Mouse (Mus musculus): ENCODE results near the gene Furin. TPM values are rescaled to one million over a fixed set of nuclear protein-coding genes. Genes with fewer than 3 reads are reported as not detected.

The Furin gene
- polyA plus RNA-seq, 1 experiment from 2014 or later: 14.2 TPM

DNA sequence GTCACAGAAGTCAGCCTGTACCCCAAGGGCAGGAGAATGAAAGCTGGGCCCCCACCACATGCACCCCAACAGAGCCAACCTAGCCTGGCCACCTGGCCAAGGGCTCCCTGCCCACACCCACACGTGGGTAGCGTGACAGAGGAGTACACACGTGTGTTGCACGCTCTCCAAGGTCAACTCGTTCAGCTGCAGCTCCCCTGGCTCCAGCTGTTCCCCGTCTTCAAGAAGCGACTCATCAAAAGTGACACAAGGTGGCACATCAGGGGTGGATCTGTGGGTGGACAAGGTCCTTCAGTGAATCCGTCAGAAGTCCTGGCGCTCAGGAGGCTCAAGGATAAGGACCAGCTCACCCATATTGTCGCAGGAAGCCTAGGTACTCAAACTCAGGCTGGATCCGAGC, 22.3 kb downstream of the Furin start:
- Histone ChIP-seq H3K27me3 (replicated peaks) (peaks cover 6% of the 10 kb centered on the region; the same call in 1 of the 2 replicates), H3K4me2 (no peak overlapping the region), H3K27ac (replicated peaks) (no peak overlapping the region), H3K9me3 (no peaks in the 10 kb centered on the region), H3K4me3 (no peak overlapping the region), H3K4me1 (peaks cover 17% of the 10 kb centered on the region), H3K36me3 (peaks cover 49% of the 10 kb centered on the region), H3K9ac (no peak overlapping the region)
- ATAC-seq (ENCODE audit: extremely low read depth, insufficient number of reproducible peaks, low FRiP score, low TSS enrichment): no peak
- 72% methylated on average over 11 of the region's 11 CpGs for WGBS

DNA sequence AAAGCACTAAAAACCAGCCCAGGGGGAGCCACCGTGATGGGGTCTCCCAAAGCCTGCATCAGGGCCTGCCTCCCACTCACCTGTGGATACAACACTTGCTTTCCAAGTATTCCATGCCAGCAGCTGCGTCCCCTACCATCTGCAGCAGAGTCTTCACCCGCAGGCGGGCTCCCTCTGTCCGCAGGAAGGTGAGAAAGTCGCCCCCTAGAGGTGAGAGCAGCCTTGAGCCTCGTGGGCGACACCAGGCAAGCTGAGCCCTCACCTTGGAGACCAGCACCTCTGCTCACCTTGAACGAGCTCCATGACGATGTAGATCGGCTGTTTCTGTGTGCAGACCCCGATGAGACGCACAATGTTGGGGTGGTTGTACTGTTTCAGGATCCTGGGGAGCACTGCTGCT, 25.7 kb downstream of the Furin start:
- no peak for ATAC-seq (ENCODE audit: extremely low read depth, insufficient number of reproducible peaks, low FRiP score, low TSS enrichment)
- H3K27me3 ChIP-seq (replicated peaks): no peaks in the 10 kb centered on the region; the same call in 1 of the 2 replicates
- no peaks in the 10 kb centered on the region for H3K9me3 ChIP-seq
- WGBS: 58% methylated on average over 13 of the region's 13 CpGs
- no peak overlapping the region for H3K4me3 ChIP-seq
- no peak overlapping the region for H3K9ac ChIP-seq
- H3K27ac ChIP-seq (replicated peaks): no peak overlapping the region
- 0 out of 2 replicates have a peak, but pooled peaks cover 3% of the 10 kb centered on the region for H3K4me1 ChIP-seq
- H3K36me3 ChIP-seq: peaks cover 49% of the 10 kb centered on the region
- no peak overlapping the region for H3K4me2 ChIP-seq

DNA sequence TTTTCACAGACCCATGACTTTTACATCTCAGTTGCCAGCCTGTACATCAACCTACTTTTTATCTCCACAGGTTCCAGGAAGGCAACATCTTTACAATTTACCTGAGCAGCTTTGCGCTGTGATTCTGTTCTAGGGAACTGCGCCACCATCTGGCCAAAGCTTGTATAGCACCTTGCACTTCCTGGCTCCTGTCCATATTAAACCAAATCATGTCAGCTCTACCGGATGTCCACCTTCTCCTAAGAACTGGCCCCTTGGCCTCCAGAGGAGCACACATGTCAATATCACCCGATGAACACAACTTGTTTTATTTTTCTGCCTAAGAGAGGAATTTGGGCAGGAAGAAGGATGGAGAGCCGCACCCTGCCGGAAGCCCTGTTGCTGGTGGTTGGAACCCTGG, 27.8 kb downstream of the Furin start:
- no peak for ATAC-seq (ENCODE audit: extremely low read depth, insufficient number of reproducible peaks, low FRiP score, low TSS enrichment)
- no peak overlapping the region for H3K9ac ChIP-seq
- H3K4me2 ChIP-seq: no peak overlapping the region
- no peaks in the 10 kb centered on the region; the same call in 1 of the 2 replicates for H3K27me3 ChIP-seq (replicated peaks)
- no peak overlapping the region for H3K4me3 ChIP-seq
- H3K36me3 ChIP-seq: peaks cover 39% of the 10 kb centered on the region
- H3K4me1 ChIP-seq: 0 out of 2 replicates have a peak, but pooled peaks cover 3% of the 10 kb centered on the region
- no peaks in the 10 kb centered on the region for H3K9me3 ChIP-seq
- H3K27ac ChIP-seq (replicated peaks): no peak overlapping the region
- WGBS: 38% methylated on average over 6 of the region's 6 CpGs

DNA sequence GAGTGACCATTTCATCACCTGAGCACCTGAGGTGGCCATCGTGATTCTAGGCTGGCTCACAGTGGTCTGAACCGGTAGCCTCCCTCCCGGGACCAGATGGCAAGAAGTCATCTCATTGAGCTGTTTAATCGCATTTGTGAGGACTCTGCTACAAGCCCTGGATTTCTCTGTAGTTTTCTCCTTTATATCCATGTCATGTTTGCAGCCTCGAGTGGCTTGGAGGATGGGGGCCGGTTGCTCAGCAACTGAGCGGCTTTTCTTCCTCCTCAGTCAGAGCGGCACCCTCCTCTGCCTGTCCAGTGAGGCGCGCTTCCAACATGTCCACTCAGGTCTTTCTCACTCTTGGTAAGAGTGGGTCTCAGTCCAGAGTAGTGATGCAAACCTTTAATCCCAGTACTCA, 29.0 kb downstream of the Furin start:
- Histone ChIP-seq H3K4me2 (no peak overlapping the region), H3K36me3 (peaks cover 30% of the 10 kb centered on the region), H3K9ac (no peak overlapping the region), H3K27me3 (replicated peaks) (no peaks in the 10 kb centered on the region), H3K4me1 (0 out of 2 replicates have a peak, but pooled peaks cover 5% of the 10 kb centered on the region), H3K4me3 (no peak overlapping the region), H3K27ac (replicated peaks) (no peak overlapping the region), H3K9me3 (no peaks in the 10 kb centered on the region)
- WGBS: 77% methylated on average over 10 of the region's 10 CpGs
- no peak for ATAC-seq (ENCODE audit: extremely low read depth, insufficient number of reproducible peaks, low FRiP score, low TSS enrichment)

DNA sequence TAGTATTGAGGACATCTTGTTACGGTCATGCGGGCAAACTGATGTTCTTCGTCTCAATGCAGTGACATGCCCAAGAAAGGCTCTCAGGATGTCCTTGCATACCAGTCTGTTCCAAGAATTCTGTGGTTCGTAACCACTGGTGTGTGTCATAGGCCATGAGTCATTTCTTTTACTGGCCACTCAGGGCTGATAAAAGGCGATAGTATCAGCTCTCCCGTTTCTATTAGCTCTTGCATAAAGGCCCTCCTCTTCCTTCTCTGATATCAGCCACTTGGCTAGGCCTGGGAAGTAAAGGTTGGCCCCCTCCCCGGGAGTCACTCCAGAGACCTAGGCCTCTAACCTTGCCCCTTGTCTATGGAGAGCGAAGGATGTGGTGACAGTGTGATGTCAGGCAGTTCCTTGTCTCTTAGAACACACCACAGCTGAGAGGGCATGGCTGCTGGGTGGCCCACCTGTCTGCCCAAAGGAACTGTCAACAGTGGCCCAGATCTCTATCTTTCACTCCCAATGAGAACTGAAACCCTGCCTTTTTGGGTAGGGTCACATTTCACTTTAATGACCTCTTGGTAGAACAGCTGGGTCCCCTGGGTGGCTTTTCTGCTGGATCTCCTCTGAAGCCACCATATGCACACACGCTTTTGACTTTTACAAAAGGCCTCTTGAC, 29.7 kb downstream of the Furin start:
- 41% methylated on average over 9 of the region's 9 CpGs for WGBS
- no peak for ATAC-seq (ENCODE audit: extremely low read depth, insufficient number of reproducible peaks, low FRiP score, low TSS enrichment)

DNA sequence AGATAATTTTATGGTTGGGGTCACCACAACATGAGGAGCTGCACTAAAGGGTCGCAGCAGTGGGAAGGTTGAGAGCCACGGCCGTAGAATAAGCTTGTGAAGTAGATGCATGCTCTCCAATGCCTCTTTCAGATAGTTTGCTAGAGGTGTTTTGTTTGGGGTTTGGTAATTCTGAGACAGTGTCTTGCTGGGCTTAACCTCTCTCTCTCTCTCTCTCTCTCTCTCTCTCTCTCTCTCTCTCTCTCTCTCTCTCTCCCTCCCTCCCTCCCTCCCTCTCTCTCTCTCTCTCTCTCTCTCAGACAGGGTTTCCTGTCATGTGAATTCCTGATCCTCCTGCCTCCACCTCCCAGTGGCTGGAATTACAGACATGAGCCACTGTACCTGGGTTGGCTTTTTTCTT, 30.5 kb downstream of the Furin start:
- ATAC-seq (ENCODE audit: extremely low read depth, insufficient number of reproducible peaks, low FRiP score, low TSS enrichment): no peak
- peaks cover 13% of the 10 kb centered on the region for H3K4me1 ChIP-seq
- H3K27ac ChIP-seq (replicated peaks): no peak overlapping the region
- H3K27me3 ChIP-seq (replicated peaks): no peaks in the 10 kb centered on the region
- no peak overlapping the region for H3K4me3 ChIP-seq
- H3K9ac ChIP-seq: no peak overlapping the region
- peaks cover 15% of the 10 kb centered on the region for H3K36me3 ChIP-seq
- WGBS: 86% methylated on average over 3 of the region's 3 CpGs
- no peak overlapping the region for H3K4me2 ChIP-seq
- no peaks in the 10 kb centered on the region for H3K9me3 ChIP-seq

More for the DNA sequence above, 29.7 kb downstream of the Furin start:
- Histone ChIP-seq H3K4me1 (peaks cover 5% of the 10 kb centered on the region; the same call in 1 of the 2 replicates), H3K36me3 (peaks cover 23% of the 10 kb centered on the region), H3K27me3 (replicated peaks) (no peaks in the 10 kb centered on the region), H3K27ac (replicated peaks) (no peak overlapping the region), H3K4me2 (no peak overlapping the region), H3K9ac (no peak overlapping the region), H3K9me3 (no peaks in the 10 kb centered on the region), H3K4me3 (no peak overlapping the region)

DNA sequence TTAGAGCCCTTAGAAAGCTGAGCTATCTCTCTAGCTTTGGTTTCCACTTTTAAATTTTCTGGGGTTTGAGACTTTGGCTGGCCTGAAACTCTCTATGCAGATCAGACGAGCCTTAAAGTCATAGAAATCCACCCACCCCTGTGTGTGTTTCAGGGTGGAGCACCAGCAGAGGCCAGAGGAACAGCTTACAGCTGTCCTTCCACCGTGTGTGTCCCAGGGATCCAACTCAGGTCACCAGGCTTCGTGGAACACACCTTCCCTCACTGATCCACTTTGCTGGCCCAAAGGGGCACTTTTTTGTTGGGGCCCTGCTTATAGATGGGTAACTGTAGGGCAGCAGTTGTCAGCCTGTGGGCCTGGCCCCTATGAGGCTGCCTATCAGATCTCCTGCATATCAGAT, 31.0 kb downstream of the Furin start:
- H3K4me1 ChIP-seq: peaks cover 17% of the 10 kb centered on the region
- H3K9ac ChIP-seq: 0 out of 2 replicates have a peak overlapping the region, but pooled peaks have one; percentile 19
- H3K36me3 ChIP-seq: peaks cover 11% of the 10 kb centered on the region; the same call in 1 of the 2 replicates
- 48% methylated on average over 3 of the region's 3 CpGs for WGBS
- no peak overlapping the region for H3K4me2 ChIP-seq
- no peak for ATAC-seq (ENCODE audit: extremely low read depth, insufficient number of reproducible peaks, low FRiP score, low TSS enrichment)
- no peaks in the 10 kb centered on the region for H3K27me3 ChIP-seq (replicated peaks)
- no peak overlapping the region for H3K4me3 ChIP-seq
- no peak overlapping the region for H3K27ac ChIP-seq (replicated peaks)
- H3K9me3 ChIP-seq: no peaks in the 10 kb centered on the region

DNA sequence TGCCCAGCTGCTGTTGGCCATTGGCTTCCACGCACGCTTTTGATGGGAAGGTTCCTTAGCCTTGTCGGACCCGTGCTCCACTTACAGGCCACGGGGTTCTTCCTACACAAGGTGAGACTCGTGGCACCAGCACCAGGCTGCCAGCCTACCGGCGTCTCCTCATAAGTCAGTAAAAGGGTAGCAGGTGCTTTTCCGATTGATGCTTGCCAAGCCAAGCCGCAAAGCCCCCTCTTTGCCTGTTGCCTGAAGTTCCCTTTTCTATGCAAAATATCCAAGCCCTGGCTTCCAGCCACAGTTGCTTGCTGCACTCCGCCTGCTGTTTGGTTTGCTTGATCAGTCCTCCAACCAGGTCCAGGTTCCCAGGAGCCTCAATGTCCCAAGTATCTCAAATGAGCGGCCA, 31.4 kb downstream of the Furin start:
- H3K36me3 ChIP-seq: peaks cover 6% of the 10 kb centered on the region; the same call in 1 of the 2 replicates
- no peaks in the 10 kb centered on the region for H3K9me3 ChIP-seq
- H3K4me3 ChIP-seq: no peak overlapping the region
- no peaks in the 10 kb centered on the region for H3K27me3 ChIP-seq (replicated peaks)
- no peak overlapping the region for H3K4me2 ChIP-seq
- WGBS: 81% methylated on average over 12 of the region's 12 CpGs
- H3K9ac ChIP-seq: 0 out of 2 replicates have a peak overlapping the region, but pooled peaks have one; percentile 19
- H3K4me1 ChIP-seq: peaks cover 22% of the 10 kb centered on the region
- no peak for ATAC-seq (ENCODE audit: extremely low read depth, insufficient number of reproducible peaks, low FRiP score, low TSS enrichment)
- no peak overlapping the region for H3K27ac ChIP-seq (replicated peaks)

DNA sequence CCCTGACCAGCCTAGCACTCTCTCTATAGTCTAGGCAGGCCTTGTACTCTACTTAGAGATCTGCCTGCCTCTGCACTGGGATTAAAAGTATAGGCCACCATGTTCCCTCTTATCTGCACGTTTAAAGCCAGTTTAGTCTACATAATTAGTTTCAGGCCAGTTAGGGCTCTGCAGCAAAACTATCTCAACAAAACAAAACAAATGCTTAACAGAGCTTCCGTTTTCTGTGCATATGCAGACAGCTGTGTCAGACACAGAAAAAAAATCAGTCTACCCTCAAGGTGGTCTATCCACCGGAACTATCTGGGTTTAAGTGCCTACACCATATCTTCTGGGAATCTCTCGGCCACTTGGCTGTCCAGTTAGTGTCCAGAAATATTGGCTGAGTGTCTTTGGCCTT, 31.9 kb downstream of the Furin start:
- Histone ChIP-seq H3K27me3 (replicated peaks) (no peaks in the 10 kb centered on the region), H3K9me3 (no peaks in the 10 kb centered on the region), H3K36me3 (peaks cover 5% of the 10 kb centered on the region), H3K9ac (no peak overlapping the region), H3K27ac (replicated peaks) (no peak overlapping the region), H3K4me1 (peaks cover 25% of the 10 kb centered on the region), H3K4me2 (no peak overlapping the region), H3K4me3 (no peak overlapping the region)
- WGBS: 68% methylated on average over 4 of the region's 4 CpGs
- no peak for ATAC-seq (ENCODE audit: extremely low read depth, insufficient number of reproducible peaks, low FRiP score, low TSS enrichment)

DNA sequence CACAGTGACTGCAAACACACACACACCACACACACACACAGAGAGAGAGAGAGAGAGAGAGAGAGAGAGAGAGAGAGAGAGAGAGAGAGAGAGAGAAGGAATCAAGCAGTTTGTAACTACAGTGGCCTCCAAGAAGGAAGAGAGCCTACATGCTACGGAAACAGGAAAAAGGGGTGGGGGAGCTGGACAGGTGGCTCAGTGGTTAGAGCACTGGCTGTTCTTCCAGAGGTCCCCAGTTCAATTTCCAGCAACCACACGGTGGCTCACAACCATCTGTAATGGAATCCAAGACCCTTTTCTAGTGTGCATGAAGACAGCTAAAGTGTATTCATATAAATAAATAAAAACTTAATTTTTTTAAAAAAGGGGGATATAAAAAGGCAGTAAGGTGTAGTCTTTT, 32.6 kb downstream of the Furin start:
- H3K4me1 ChIP-seq: peaks cover 29% of the 10 kb centered on the region
- WGBS: 47% methylated on average over 2 of the region's 2 CpGs
- no peaks in the 10 kb centered on the region for H3K9me3 ChIP-seq

DNA sequence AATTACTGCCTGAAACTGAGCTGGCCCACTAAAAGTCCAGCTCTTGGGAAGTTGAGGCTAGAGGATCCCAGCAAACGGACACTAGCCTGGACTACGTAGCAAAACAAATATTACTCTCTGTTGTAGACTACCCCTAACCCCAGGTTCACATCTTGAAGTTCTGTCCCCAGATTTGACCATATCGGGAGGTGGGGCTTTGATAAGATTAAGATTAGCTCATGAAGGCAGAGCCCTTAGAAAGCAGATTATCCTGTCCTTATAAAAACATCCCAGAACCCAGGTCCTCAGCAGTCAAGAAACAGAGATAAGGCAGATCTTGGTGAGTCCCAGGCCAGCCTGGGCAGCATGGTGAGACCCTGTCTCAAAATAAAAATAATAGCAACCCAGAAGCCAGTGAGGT, 33.1 kb downstream of the Furin start:
- no peaks in the 10 kb centered on the region for H3K9me3 ChIP-seq
- H3K27me3 ChIP-seq (replicated peaks): no peaks in the 10 kb centered on the region
- no peak overlapping the region for H3K4me2 ChIP-seq
- H3K9ac ChIP-seq: no peak overlapping the region
- 36% methylated on average over 3 of the region's 3 CpGs for WGBS
- no peak for ATAC-seq (ENCODE audit: extremely low read depth, insufficient number of reproducible peaks, low FRiP score, low TSS enrichment)
- H3K27ac ChIP-seq (replicated peaks): no peak overlapping the region
- H3K36me3 ChIP-seq: peaks cover 15% of the 10 kb centered on the region
- no peak overlapping the region for H3K4me3 ChIP-seq
- peaks cover 28% of the 10 kb centered on the region for H3K4me1 ChIP-seq

More for the DNA sequence above, 32.6 kb downstream of the Furin start:
- Histone ChIP-seq H3K36me3 (peaks cover 10% of the 10 kb centered on the region), H3K4me3 (no peak overlapping the region), H3K27me3 (replicated peaks) (no peaks in the 10 kb centered on the region), H3K9ac (no peak overlapping the region), H3K27ac (replicated peaks) (no peak overlapping the region), H3K4me2 (no peak overlapping the region)
- no peak for ATAC-seq (ENCODE audit: extremely low read depth, insufficient number of reproducible peaks, low FRiP score, low TSS enrichment)
